Mouse (Mus musculus): ENCODE results near the gene Magea2. TPM values are rescaled to one million over a fixed set of nuclear protein-coding genes. Genes with fewer than 3 reads are reported as not detected.
"Not testable (repeated sequence)": the region's sequence is repeated elsewhere in the genome, so short reads cannot be mapped to it uniquely, and the experiment has no call there.

Magea2 gene
- polyA plus RNA-seq (2012; rRNA removed) = not detected in 2 replicates

- H3K4me1 ChIP-seq (ENCODE audit: control insufficient read depth, insufficient read depth, low read length); DNase-seq; H3K4me3 ChIP-seq (replicated peaks; ENCODE audit: extremely low read depth, low read depth, low read length): not testable (repeated sequence)
- WGBS = 66% methylated on average over 4 of the region's 4 CpGs
Measured at GRCm38 (mm10) chrX:155093566-155093965, at the start of gene Magea2. Gene Magea2, minus strand, starts transcription at chrX:155093666.

- not testable (repeated sequence) for DNase-seq; H3K4me1 ChIP-seq (ENCODE audit: control insufficient read depth, insufficient read depth, low read length); H3K4me3 ChIP-seq (replicated peaks; ENCODE audit: extremely low read depth, low read depth, low read length)
- 81% methylated on average over 3 of the region's 3 CpGs for WGBS
Measured at GRCm38 (mm10) chrX:155128312-155128711, 34.8 kb upstream of the Magea2 start, which contains the start of gene Cldn34b2. Gene Cldn34b2, minus strand, starts transcription at chrX:155128412.

- DNase-seq = no peak
- Histone ChIP-seq H3K4me1 (ENCODE audit: control insufficient read depth, insufficient read depth, low read length) (no peaks in the 10 kb centered on the region), H3K4me3 (replicated peaks; ENCODE audit: extremely low read depth, low read depth, low read length) (no peak overlapping the region)
- no peak for TF ChIP-seq CTCF (IDR thresholded peaks at IDR 0.05; ENCODE audit: insufficient read depth, low read length)
- TF ChIP-seq POLR2A (IDR thresholded peaks at IDR 0.05; ENCODE audit: borderline replicate concordance, extremely low read depth, low read depth, low read length) = no peak
Measured at GRCm38 (mm10) chrX:155098024-155098423, 4.6 kb upstream of the Magea2 start.

DNA sequence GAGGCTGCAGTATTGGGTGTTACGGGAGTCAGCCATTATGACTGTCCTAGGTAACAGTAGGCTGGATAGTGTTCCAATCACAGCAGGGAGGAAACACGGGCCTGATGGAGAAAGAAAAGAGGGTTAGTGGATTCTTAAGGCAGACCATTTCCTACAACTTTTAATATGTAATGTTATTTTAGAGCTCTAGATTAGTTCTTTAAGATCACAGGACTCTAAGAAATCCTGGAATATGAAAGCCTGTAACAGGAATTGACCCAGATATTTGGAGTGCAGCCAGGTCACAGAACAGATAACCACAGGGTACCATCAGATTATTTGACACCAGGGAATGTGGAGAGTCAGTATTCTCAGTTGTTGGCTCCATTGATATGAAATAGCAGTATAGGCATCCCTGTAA lies 3.8 kb downstream of the Magea2 start, which contains the start of gene Magea1:
Gene Magea1, minus strand, starts transcription at position 101 of the 400 bp plus-strand sequence.
- DNase-seq; H3K4me1 ChIP-seq (ENCODE audit: control insufficient read depth, insufficient read depth, low read length); H3K4me3 ChIP-seq (replicated peaks; ENCODE audit: extremely low read depth, low read depth, low read length): not testable (repeated sequence)
- WGBS = 80% methylated on average over 1 of the region's 2 CpGs

DNA sequence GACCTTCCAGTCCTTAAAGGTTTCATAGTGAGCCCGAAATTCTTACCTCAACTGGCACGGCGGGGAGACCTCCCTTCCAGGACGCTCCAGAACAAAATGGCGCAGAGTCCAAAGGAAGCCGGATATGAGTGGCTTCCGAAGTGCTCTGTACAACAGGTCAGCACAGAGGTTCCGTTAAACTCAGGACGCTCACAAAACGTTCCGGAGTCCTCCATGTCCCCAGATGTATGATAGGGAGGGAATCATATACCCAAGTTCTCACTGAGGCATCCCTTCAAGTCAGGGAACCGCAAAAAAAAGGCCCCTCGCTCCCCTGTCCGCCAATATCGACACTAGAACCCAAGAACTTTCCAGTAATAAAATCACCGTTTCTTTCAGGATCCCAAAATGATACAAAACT lies 30.4 kb downstream of the Magea2 start, which contains the start of gene Magea5:
Gene Magea5, minus strand, starts transcription at position 101 of the 400 bp plus-strand sequence.
- H3K4me1 ChIP-seq (ENCODE audit: control insufficient read depth, insufficient read depth, low read length); H3K4me3 ChIP-seq (replicated peaks; ENCODE audit: extremely low read depth, low read depth, low read length); DNase-seq: not testable (repeated sequence)
- 83% methylated on average over 16 of the region's 16 CpGs for whole genome bisulfite sequencing

- not testable (repeated sequence) for DNase-seq; H3K4me3 ChIP-seq (replicated peaks; ENCODE audit: extremely low read depth, low read depth, low read length); H3K4me1 ChIP-seq (ENCODE audit: control insufficient read depth, insufficient read depth, low read length)
- 82% methylated on average over 11 of the region's 11 CpGs for WGBS
Measured at GRCm38 (mm10) chrX:154995750-154996149, 97.7 kb downstream of the Magea2 start, which contains the start of gene Magea8. Gene Magea8, minus strand, starts transcription at chrX:154995850.

Other genes with a start within 250 kb of the Magea2 start
- gene Cldn34b1, start 203.4 kb downstream of the Magea2 start, polyA plus RNA-seq (2012; rRNA removed) = not detected in 2 replicates
- gene Magea6, start 157.7 kb downstream of the Magea2 start, polyA plus RNA-seq (2012; rRNA removed) = not detected in 2 replicates
- gene Magea3, start 144.2 kb downstream of the Magea2 start, polyA plus RNA-seq (2012; rRNA removed) = not detected in 2 replicates
- gene Magea8, start 97.8 kb downstream of the Magea2 start, polyA plus RNA-seq (2012; rRNA removed) = not detected in 2 replicates
- not detected in 2 replicates for gene Magea5, start 30.5 kb downstream of the Magea2 start, polyA plus RNA-seq (2012; rRNA removed)
- gene Magea1, start 3.9 kb downstream of the Magea2 start, polyA plus RNA-seq (2012; rRNA removed) = not detected in 2 replicates
- gene Cldn34b2, start 34.7 kb upstream of the Magea2 start, polyA plus RNA-seq (2012; rRNA removed) = not detected in 2 replicates
- gene Sat1, start 122.8 kb upstream of the Magea2 start, polyA plus RNA-seq (2012; rRNA removed) = 40.0 and 65.8 TPM in 2 replicates
- 12.7 and 18.8 TPM in 2 replicates for gene Acot9, start 168.8 kb upstream of the Magea2 start, polyA plus RNA-seq (2012; rRNA removed)
- gene Prdx4, start 247.1 kb upstream of the Magea2 start, polyA plus RNA-seq (2012; rRNA removed) = 55.5 and 56.0 TPM in 2 replicates